Mouse (Mus musculus) limb, embryonic 12.5 days (tissue): ENCODE data around the gene Npc2. TPM values are rescaled to one million over a fixed set of nuclear protein-coding genes. Genes with fewer than 3 reads are reported as not detected.

Experiments used
- ATAC-seq: fragments of 200-750 bp; cut with Nextera tagmentation; 2 replicates; pipeline ENCODE4 v1.8.0; 2017; ENCODE audit warnings: low read depth, moderate TSS enrichment; ENCODE audit not compliant: insufficient number of reproducible peaks, insufficient read depth, low FRiP score, low TSS enrichment
- H3K27ac ChIP-seq: fragments of 300-500 bp; sonication (generic); 2 replicates; pipeline ENCODE4 v1.5.1; 2016; ENCODE audit warnings: mild to moderate bottlenecking, moderate library complexity
- H3K27me3 ChIP-seq: fragments of 300-500 bp; sonication (generic); 2 replicates; pipeline ENCODE4 v1.6.1; 2016; ENCODE audit warnings: mild to moderate bottlenecking, moderate library complexity
- H3K36me3 ChIP-seq: fragments of 300-500 bp; sonication (generic); 2 replicates; pipeline ENCODE4 v1.6.1; 2016; ENCODE audit warnings: mild to moderate bottlenecking, moderate library complexity
- H3K4me1 ChIP-seq: fragments of 300-500 bp; sonication (generic); replicated peaks from 2 replicates; pipeline ENCODE4 v1.6.1; 2016
- H3K4me2 ChIP-seq: fragments of 300-500 bp; sonication (generic); 2 replicates; pipeline ENCODE4 v1.6.1; 2016; ENCODE audit warnings: mild to moderate bottlenecking, moderate library complexity
- H3K4me3 ChIP-seq: fragments of 300-500 bp; sonication (generic); replicated peaks from 2 replicates; pipeline ENCODE4 v1.5.1; 2016; ENCODE audit warnings: mild to moderate bottlenecking
- H3K9ac ChIP-seq: fragments of 300-500 bp; sonication (generic); replicated peaks from 2 replicates; pipeline ENCODE4 v1.6.1; 2016; ENCODE audit warnings: mild to moderate bottlenecking, moderate library complexity
- H3K9me3 ChIP-seq: fragments of 300-500 bp; sonication (generic); 2 replicates; pipeline ENCODE4 v1.6.1; 2016; ENCODE audit warnings: mild to moderate bottlenecking, moderate library complexity
- WGBS: fragments of 180-500 bp; shearing (Covaris S2); methylation state at CpG from one replicate; pipeline ENCODE4 v1.1.7; 2016; 5-methylcytosine and 5-hydroxymethylcytosine counted together
- polyA plus RNA-seq: library from polyadenylated mRNA; unstranded; fragments of >200 nt; fragmentation: Nextera tagmentation; extraction: Ambion mirVana; gene quantifications from 2 replicates; pipeline ENCODE4 v1.2.1, GENCODE M21; 2016

Gene Npc2
- polyA plus RNA-seq, 1 experiment from 2014 or later: 67.4 TPM

GRCm38 (mm10) chr12:84806010-84806409 is 33.1 kb upstream of the Npc2 start:
- ATAC-seq: no peak
- Histone ChIP-seq H3K27ac (no peak overlapping the region), H3K9ac (no peak overlapping the region)

GRCm38 (mm10) chr12:84805228-84805842 is 32.4 kb upstream of the Npc2 start:
- Histone ChIP-seq H3K9ac (no peak overlapping the region), H3K4me1 (peaks cover 21% of the 10 kb centered on the region), H3K27me3 (no peaks in the 10 kb centered on the region), H3K4me2 (no peak overlapping the region), H3K9me3 (no peaks in the 10 kb centered on the region), H3K4me3 (no peak overlapping the region), H3K36me3 (no peaks in the 10 kb centered on the region), H3K27ac (no peak overlapping the region)
- 0 out of 2 replicates have a peak, but pooled peaks have one; percentile 32 for ATAC-seq
- 63% methylated on average over 9 of the region's 9 CpGs for WGBS

More at GRCm38 (mm10) chr12:84806010-84806409, 33.1 kb upstream of the Npc2 start:
- Histone ChIP-seq H3K9me3 (no peaks in the 10 kb centered on the region), H3K36me3 (no peaks in the 10 kb centered on the region), H3K27me3 (no peaks in the 10 kb centered on the region), H3K4me2 (no peak overlapping the region), H3K4me1 (peaks cover 21% of the 10 kb centered on the region), H3K4me3 (no peak overlapping the region)
- 76% methylated on average over 1 of the region's 1 CpGs for WGBS

- H3K4me1 ChIP-seq: peaks cover 21% of the 10 kb centered on the region
- no peaks in the 10 kb centered on the region for H3K36me3 ChIP-seq
- no peak overlapping the region for H3K4me2 ChIP-seq
- no peak for ATAC-seq
- H3K4me3 ChIP-seq: no peak overlapping the region
- H3K9ac ChIP-seq: no peak overlapping the region
- H3K27me3 ChIP-seq: no peaks in the 10 kb centered on the region
- 86% methylated on average over 3 of the region's 3 CpGs for WGBS
- no peak overlapping the region for H3K27ac ChIP-seq
- H3K9me3 ChIP-seq: no peaks in the 10 kb centered on the region
These were observed 29.7 kb upstream of the Npc2 start for GRCm38 (mm10) chr12:84802625-84803024.

- H3K9me3 ChIP-seq: no peaks in the 10 kb centered on the region
- no peaks in the 10 kb centered on the region for H3K36me3 ChIP-seq
- no peak for ATAC-seq
- no peak overlapping the region for H3K4me2 ChIP-seq
- H3K4me3 ChIP-seq: no peak overlapping the region
- H3K27me3 ChIP-seq: no peaks in the 10 kb centered on the region
- H3K9ac ChIP-seq: no peak overlapping the region
- peaks cover 17% of the 10 kb centered on the region for H3K4me1 ChIP-seq
- no peak overlapping the region for H3K27ac ChIP-seq
- WGBS: 88% methylated on average over 13 of the region's 13 CpGs
These were observed 28.7 kb upstream of the Npc2 start for GRCm38 (mm10) chr12:84801532-84802110.

GRCm38 (mm10) chr12:84800419-84800818 is 27.5 kb upstream of the Npc2 start:
- Histone ChIP-seq H3K9ac (no peak overlapping the region), H3K27me3 (0 out of 2 replicates have a peak, but pooled peaks cover 2% of the 10 kb centered on the region), H3K36me3 (no peaks in the 10 kb centered on the region), H3K4me3 (no peak overlapping the region), H3K9me3 (no peaks in the 10 kb centered on the region), H3K4me1 (peaks cover 5% of the 10 kb centered on the region; the same call in 1 of the 2 replicates), H3K4me2 (no peak overlapping the region), H3K27ac (no peak overlapping the region)
- no peak for ATAC-seq
- 79% methylated on average over 4 of the region's 4 CpGs for WGBS

- no peaks in the 10 kb centered on the region for H3K36me3 ChIP-seq
- H3K27me3 ChIP-seq: 0 out of 2 replicates have a peak, but pooled peaks cover 7% of the 10 kb centered on the region
- no peak overlapping the region for H3K27ac ChIP-seq
- 95% methylated on average over 13 of the region's 13 CpGs for WGBS
- no peak overlapping the region for H3K9ac ChIP-seq
- H3K4me1 ChIP-seq: no peaks in the 10 kb centered on the region
- no peaks in the 10 kb centered on the region for H3K9me3 ChIP-seq
- ATAC-seq: no peak
- no peak overlapping the region for H3K4me3 ChIP-seq
- H3K4me2 ChIP-seq: no peak overlapping the region
These were observed 26.1 kb upstream of the Npc2 start for GRCm38 (mm10) chr12:84799086-84799485.

- Histone ChIP-seq H3K4me2 (no peak overlapping the region), H3K9ac (no peak overlapping the region), H3K36me3 (no peaks in the 10 kb centered on the region), H3K9me3 (no peaks in the 10 kb centered on the region), H3K27ac (no peak overlapping the region), H3K27me3 (0 out of 2 replicates have a peak, but pooled peaks cover 7% of the 10 kb centered on the region), H3K4me1 (no peaks in the 10 kb centered on the region), H3K4me3 (no peak overlapping the region)
- no peak for ATAC-seq
- WGBS: 91% methylated on average over 8 of the region's 8 CpGs
These were observed 21.7 kb upstream of the Npc2 start for GRCm38 (mm10) chr12:84794647-84795046.

GRCm38 (mm10) chr12:84792629-84793028 is 19.7 kb upstream of the Npc2 start:
- WGBS: 73% methylated on average over 4 of the region's 4 CpGs
- Histone ChIP-seq H3K27me3 (0 out of 2 replicates have a peak, but pooled peaks cover 7% of the 10 kb centered on the region), H3K36me3 (no peaks in the 10 kb centered on the region), H3K4me2 (no peak overlapping the region), H3K27ac (no peak overlapping the region), H3K4me3 (no peak overlapping the region), H3K9ac (no peak overlapping the region), H3K9me3 (no peaks in the 10 kb centered on the region), H3K4me1 (no peaks in the 10 kb centered on the region)
- ATAC-seq: no peak

GRCm38 (mm10) chr12:84790853-84791252 is 17.9 kb upstream of the Npc2 start:
- no peak overlapping the region for H3K9ac ChIP-seq
- 65% methylated on average over 10 of the region's 10 CpGs for WGBS
- no peak overlapping the region for H3K27ac ChIP-seq
- ATAC-seq: no peak
- H3K9me3 ChIP-seq: no peaks in the 10 kb centered on the region
- H3K4me3 ChIP-seq: no peak overlapping the region
- H3K4me2 ChIP-seq: no peak overlapping the region
- no peaks in the 10 kb centered on the region for H3K36me3 ChIP-seq
- H3K4me1 ChIP-seq: no peaks in the 10 kb centered on the region
- H3K27me3 ChIP-seq: 0 out of 2 replicates have a peak, but pooled peaks cover 7% of the 10 kb centered on the region

GRCm38 (mm10) chr12:84786091-84786490 is 13.1 kb upstream of the Npc2 start:
- no peak for ATAC-seq
- 81% methylated on average over 5 of the region's 5 CpGs for WGBS
- Histone ChIP-seq H3K4me3 (no peak overlapping the region), H3K27me3 (0 out of 2 replicates have a peak, but pooled peaks cover 3% of the 10 kb centered on the region), H3K27ac (no peak overlapping the region), H3K9me3 (no peaks in the 10 kb centered on the region), H3K9ac (no peak overlapping the region), H3K36me3 (no peaks in the 10 kb centered on the region), H3K4me2 (no peak overlapping the region), H3K4me1 (peaks cover 9% of the 10 kb centered on the region)

GRCm38 (mm10) chr12:84784604-84785381 is 11.8 kb upstream of the Npc2 start:
- Histone ChIP-seq H3K9ac (peak overlapping the region; percentile 37), H3K36me3 (no peaks in the 10 kb centered on the region), H3K4me3 (no peak overlapping the region), H3K9me3 (no peaks in the 10 kb centered on the region), H3K4me2 (peak overlapping the region; percentile 42), H3K4me1 (peaks cover 9% of the 10 kb centered on the region), H3K27me3 (0 out of 2 replicates have a peak, but pooled peaks cover 3% of the 10 kb centered on the region), H3K27ac (no peak overlapping the region)
- peak; percentile 65; the same call in 1 of the 2 replicates for ATAC-seq
- WGBS: 36% methylated on average over 25 of the region's 25 CpGs
